29 mouse cellular contexts compared by ENCODE assay signal in genomic region chr2:129246924-129247323, GRCm38 (mm10). TPM values are rescaled to one million over a fixed set of nuclear protein-coding genes. Genes with fewer than 3 reads are reported as not detected.
A peak's percentile ranks its signal among the peaks of the same experiment; 100 is the strongest.
DNase-seq lines count a peak whose midpoint lies in the region; ATAC-seq and TF ChIP-seq lines count a peak whose summit lies in the region.
"Had no signal": no experiment of that assay in that cellular context is flagged by ENCODE, and none has a peak within 500 bp of the region (broad histone marks: within the 10 kb centered on the region; RNA-seq: fewer than 3 reads in every experiment).

No protein-coding gene starts in this region.

- H3K36me3 ChIP-seq in heart, embryonic 10.5 days: no peaks in the 10 kb centered on the region
- no peaks in the 10 kb centered on the region for H3K36me3 ChIP-seq in liver, embryonic 13.5 days
- no peaks in the 10 kb centered on the region for H3K36me3 ChIP-seq in liver, embryonic 12.5 days
- H3K36me3 ChIP-seq in ES-E14 (ENCODE audit: control insufficient read depth, insufficient read depth, low read length, poor library complexity, severe bottlenecking): no peaks in the 10 kb centered on the region
- no peaks in the 10 kb centered on the region for H3K36me3 ChIP-seq in small intestine, adult 2 months (ENCODE audit: control insufficient read depth, insufficient read depth, low read length)
- H3K36me3 ChIP-seq: forebrain, embryonic 10.5 days; heart, embryonic 13.5 days; hindbrain, embryonic 10.5 days; hindbrain, embryonic 13.5 days had no signal

- peaks cover 41% of the 10 kb centered on the region for H3K4me1 ChIP-seq in heart, embryonic 10.5 days
- peaks cover 48% of the 10 kb centered on the region for H3K4me1 ChIP-seq in liver, embryonic 13.5 days (replicated peaks)
- H3K4me1 ChIP-seq in liver, embryonic 12.5 days: peaks cover 34% of the 10 kb centered on the region
- peaks cover 6 to 28% of the 10 kb centered on the region in 2 experiments; a peak in 3 of 4 replicates for H3K4me1 ChIP-seq in ES-E14 (ENCODE audit: control insufficient read depth in 2 of 2, insufficient read depth in 2 of 2, low read length in 2 of 2, poor library complexity in 1 of 2)
- H3K4me1 ChIP-seq in small intestine, adult 2 months (ENCODE audit: control insufficient read depth, insufficient read depth, insufficient read length, low read length): peaks cover 33% of the 10 kb centered on the region
- H3K4me1 ChIP-seq: hindbrain, embryonic 13.5 days had no signal

- TF ChIP-seq CTCF in small intestine, adult 2 months (IDR thresholded peaks at IDR 0.05; ENCODE audit: extremely low read depth, insufficient read length, insufficient replicate concordance, low read depth, low read length): no peak

- no peak for TF ChIP-seq POLR2A in small intestine, adult 2 months (IDR thresholded peaks at IDR 0.05; ENCODE audit: low read depth, low read length)

- peak; percentile 70 for DNase-seq in heart, embryonic 10.5 days (ENCODE audit: low spot score)
- DNase-seq in heart, postnatal 4 days: no peak
- DNase-seq in liver, embryonic 13.5 days: no peak
- no peak for DNase-seq in ES-E14 (ENCODE audit: low read depth, low spot score)
- DNase-seq in thymus, postnatal 14 days: no peak
- no peak for DNase-seq in kidney, adult 11 months
- DNase-seq: adrenal gland, adult 8-10 months; adrenal gland, postnatal 25 days; B cell, adult 2 months; cerebellum, adult 11-12 months; cerebellum, adult 8-10 months; cerebellum, postnatal 10 days; cerebellum, postnatal 36 days; forebrain, postnatal 0 days; gastrocnemius, adult 2 months; gastrocnemius, postnatal 14 days; heart, adult 18-20 months; heart, postnatal 14 days; kidney, adult 18-20 months had no signal

- WGBS in heart, embryonic 10.5 days: 88% methylated on average over 12 of the region's 12 CpGs
- 89% methylated on average over 12 of the region's 12 CpGs for WGBS in liver, embryonic 13.5 days (ENCODE audit: insufficient replicate concordance)
- WGBS in liver, embryonic 12.5 days (ENCODE audit: insufficient replicate concordance): 83% methylated on average over 12 of the region's 12 CpGs
- WGBS in small intestine, adult 2 months: 94% methylated on average over 12 of the region's 12 CpGs

- no peaks in the 10 kb centered on the region for H3K27me3 ChIP-seq in heart, embryonic 10.5 days (ENCODE audit: insufficient read depth, poor library complexity, severe bottlenecking)
- H3K27me3 ChIP-seq in liver, embryonic 13.5 days: peaks cover 6% of the 10 kb centered on the region; the same call in 1 of the 2 replicates
- no peaks in the 10 kb centered on the region for H3K27me3 ChIP-seq in liver, embryonic 12.5 days (replicated peaks)
- no peaks in the 10 kb centered on the region for H3K27me3 ChIP-seq in small intestine, adult 2 months (ENCODE audit: control insufficient read depth, insufficient read depth, low read length)
- H3K27me3 ChIP-seq: CH12.LX; heart, embryonic 13.5 days; hindbrain, embryonic 13.5 days had no signal

- no peak overlapping the region for H3K4me2 ChIP-seq in liver, embryonic 13.5 days
- no peak overlapping the region for H3K4me2 ChIP-seq in liver, embryonic 12.5 days
- H3K4me2 ChIP-seq: heart, embryonic 13.5 days; hindbrain, embryonic 13.5 days had no signal

- in situ Hi-C loops in ES-E14 (cut with MboI; ENCODE audit: low sequenced_read_pairs in 2 of 2, unreplicated experiment in 2 of 2): no loop called here

- ATAC-seq in liver, embryonic 13.5 days (ENCODE audit: low read depth): no peak
- no peak for ATAC-seq in liver, embryonic 12.5 days
- ATAC-seq: activated CD4-positive, CD25-positive, alpha-beta regulatory T cell, adult 4 months; forebrain, embryonic 14.5 days; forebrain, postnatal 0 days; hindbrain, embryonic 16.5 days had no signal

- H3K9me3 ChIP-seq in heart, embryonic 10.5 days: no peaks in the 10 kb centered on the region
- no peaks in the 10 kb centered on the region for H3K9me3 ChIP-seq in liver, embryonic 13.5 days (replicated peaks)
- H3K9me3 ChIP-seq in liver, embryonic 12.5 days (replicated peaks): no peaks in the 10 kb centered on the region
- no peaks in the 10 kb centered on the region for H3K9me3 ChIP-seq in ES-E14 (ENCODE audit: control insufficient read depth, insufficient read depth, low read depth, low read length)
- H3K9me3 ChIP-seq: forebrain, embryonic 10.5 days; heart, embryonic 13.5 days; hindbrain, embryonic 10.5 days; hindbrain, embryonic 13.5 days had no signal

- H3K4me3 ChIP-seq in heart, embryonic 10.5 days: no peak overlapping the region
- no peak overlapping the region for H3K4me3 ChIP-seq in liver, embryonic 13.5 days (replicated peaks)
- H3K4me3 ChIP-seq in liver, embryonic 12.5 days: no peak overlapping the region
- peak overlapping the region in 1 of 2 experiments; percentile 57; a peak in 2 of 4 replicates for H3K4me3 ChIP-seq in ES-E14 (ENCODE audit: insufficient read depth in 1 of 2, low read depth in 1 of 2, low read length in 2 of 2, poor library complexity in 1 of 2, severe bottlenecking in 1 of 2)
- H3K4me3 ChIP-seq in small intestine, adult 2 months (ENCODE audit: low read depth, low read length): no peak overlapping the region
- H3K4me3 ChIP-seq: forebrain, embryonic 10.5 days; gastrocnemius, adult 2 months; heart, embryonic 13.5 days; hindbrain, embryonic 10.5 days; hindbrain, embryonic 13.5 days had no signal

- H3K9ac ChIP-seq in liver, embryonic 13.5 days: no peak overlapping the region
- H3K9ac ChIP-seq in liver, embryonic 12.5 days: no peak overlapping the region
- H3K9ac ChIP-seq in ES-E14 (ENCODE audit: insufficient read depth, low read depth, low read length, poor library complexity, severe bottlenecking): peak overlapping the region; percentile 70
- H3K9ac ChIP-seq: forebrain, postnatal 0 days; heart, embryonic 13.5 days; hindbrain, embryonic 13.5 days had no signal

- H3K27ac ChIP-seq in heart, embryonic 10.5 days: no peak overlapping the region
- H3K27ac ChIP-seq in liver, embryonic 13.5 days: peak overlapping the region; percentile 13; the same call in 1 of the 2 replicates
- H3K27ac ChIP-seq in liver, embryonic 12.5 days: no peak overlapping the region
- H3K27ac ChIP-seq in ES-E14 (ENCODE audit: insufficient read depth, low read depth, low read length, poor library complexity, severe bottlenecking): peak overlapping the region; percentile 65
- peak overlapping the region; percentile 99 for H3K27ac ChIP-seq in small intestine, adult 2 months (ENCODE audit: insufficient read depth, low read depth, low read length)
- H3K27ac ChIP-seq: forebrain, embryonic 10.5 days; gastrocnemius, adult 2 months; heart, embryonic 13.5 days; hindbrain, embryonic 10.5 days; hindbrain, embryonic 13.5 days had no signal

TF ChIP-seq in ES-E14, 5 proteins besides CTCF, POLR2A, EP300 and RAD21:
- TF ChIP-seq ZC3H11A (IDR thresholded peaks at IDR 0.05; ENCODE audit: borderline replicate concordance, low read depth, low read length): no peak
- TF ChIP-seq MAFK (IDR thresholded peaks at IDR 0.05; ENCODE audit: insufficient read depth, low read depth, low read length): no peak
- TF ChIP-seq HCFC1 (IDR thresholded peaks at IDR 0.05; ENCODE audit: borderline replicate concordance, insufficient read depth, low read length): no peak
- TF ChIP-seq CHD2 (IDR thresholded peaks at IDR 0.05; ENCODE audit: low read depth, low read length): no peak
- no peak for TF ChIP-seq ZNF384 (IDR thresholded peaks at IDR 0.05; ENCODE audit: low read depth, low read length)

RNA-seq across cellular contexts. Expression of gene Slc20a1, which starts 48.4 kb away (rescaled TPM):
- polyA plus RNA-seq in heart, embryonic 10.5 days (2016; fragmentation: Nextera tagmentation; extraction: Ambion mirVana): 41.6 and 41.8 TPM in 2 replicates
- total RNA-seq in heart, postnatal 4 days (2021): 10 to 100 TPM; 31.3 to 34.4 TPM
- 48.6 and 55.8 TPM in 2 replicates for polyA plus RNA-seq in liver, embryonic 13.5 days (2015; fragmentation: Nextera tagmentation; extraction: Ambion mirVana)
- 76.2 and 78.4 TPM in 2 replicates for polyA plus RNA-seq in liver, embryonic 12.5 days (2016; fragmentation: Nextera tagmentation; extraction: Ambion mirVana)
- total RNA-seq in ES-E14 (2012; rRNA removed): 309 and 509 TPM in 2 replicates
- 4.8 and 6.6 TPM in 2 replicates for polyA plus RNA-seq in small intestine, adult 2 months (2012; rRNA removed)

RNA-seq across cellular contexts. Expression of gene Ckap2l, which starts 50.1 kb away (rescaled TPM):
- 48.4 and 50.4 TPM in 2 replicates for polyA plus RNA-seq in heart, embryonic 10.5 days (2016; fragmentation: Nextera tagmentation; extraction: Ambion mirVana)
- 10 to 100 TPM; 37.8 to 45.4 TPM for total RNA-seq in heart, postnatal 4 days (2021)
- 22.5 and 36.2 TPM in 2 replicates for polyA plus RNA-seq in liver, embryonic 13.5 days (2015; fragmentation: Nextera tagmentation; extraction: Ambion mirVana)
- 31.6 and 36.3 TPM in 2 replicates for polyA plus RNA-seq in liver, embryonic 12.5 days (2016; fragmentation: Nextera tagmentation; extraction: Ambion mirVana)
- 14.7 and 15.8 TPM in 2 replicates for total RNA-seq in ES-E14 (2012; rRNA removed)
- 0.47 and 0.91 TPM in 2 replicates for polyA plus RNA-seq in small intestine, adult 2 months (2012; rRNA removed)

Comparison
In these comparisons a context has a peak if more than half of its experiments do, and no peak if none do; other contexts are left out.
1. H3K27ac ChIP-seq: peak in liver, embryonic 13.5 days (single experiment), ES-E14 (single experiment) and small intestine, adult 2 months (single experiment); none in heart, embryonic 10.5 days (single experiment) and liver, embryonic 12.5 days (single experiment).
2. RNA of gene Ckap2l, which starts 50.1 kb away (polyA plus RNA-seq): 48.4 to 50.4 TPM in heart, embryonic 10.5 days, 31.6 to 36.3 TPM in liver, embryonic 12.5 days and 22.5 to 36.2 TPM in liver, embryonic 13.5 days; 0.47 to 0.91 TPM in small intestine, adult 2 months; every median in the first group is over 10 times any median in the second.